Mouse (Mus musculus) mouse trophoblast stem cell (cell line): Measurements from ENCODE around the gene Glrx3.
"Not testable (repeated sequence)": the region's sequence is repeated elsewhere in the genome, so short reads cannot be mapped to it uniquely, and the experiment has no call there.

ENCODE experiments used
- in situ Hi-C, 2 experiments: fragments of 300-500 bp; cut with MseI, MboI; formaldehyde crosslinking; loops; 2 replicates in 1 of 2; 3 replicates in 1 of 2; pipeline ENCODE4 v1.15.1; 2025

Gene Glrx3

DNA sequence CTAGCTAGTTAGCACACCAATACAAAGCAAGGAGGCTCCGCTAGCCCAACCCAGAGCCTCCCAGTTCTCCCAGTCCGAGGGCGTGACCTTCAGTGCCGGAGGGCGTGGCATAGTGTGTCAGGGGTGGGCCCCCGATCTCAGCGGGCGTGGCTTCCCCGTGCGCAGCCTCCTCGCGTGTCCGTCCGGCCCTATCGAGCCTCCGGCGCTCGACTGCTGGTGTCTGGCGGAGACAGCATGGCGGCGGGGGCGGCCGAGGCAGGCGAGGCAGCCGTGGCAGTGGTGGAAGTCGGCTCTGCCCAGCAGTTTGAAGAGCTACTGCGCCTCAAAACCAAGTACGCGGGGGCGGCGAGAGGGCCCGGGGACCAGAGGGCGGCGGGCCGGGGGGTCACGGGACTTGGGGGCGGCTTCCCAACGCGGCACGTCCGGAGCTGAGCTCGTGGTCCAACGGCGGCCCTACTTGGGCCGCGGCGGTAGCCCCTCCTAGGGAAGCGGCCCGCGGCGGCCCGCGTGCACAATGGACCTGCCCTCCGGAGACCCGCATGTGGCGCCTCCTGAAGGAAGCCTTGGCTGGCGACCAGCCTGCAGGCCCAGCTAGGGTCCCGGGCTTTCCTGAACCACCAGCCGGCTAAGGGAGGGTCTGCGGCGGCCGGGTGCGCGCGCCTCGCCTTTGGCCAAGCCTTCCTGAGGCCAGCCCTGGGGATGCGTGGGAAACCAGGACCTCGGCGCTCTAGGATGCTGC lies at the start of gene Glrx3:
Glrx3 (plus strand) TSS at position 175 of the 739 bp plus-strand sequence.
- in situ Hi-C loops: no loop called here

DNA sequence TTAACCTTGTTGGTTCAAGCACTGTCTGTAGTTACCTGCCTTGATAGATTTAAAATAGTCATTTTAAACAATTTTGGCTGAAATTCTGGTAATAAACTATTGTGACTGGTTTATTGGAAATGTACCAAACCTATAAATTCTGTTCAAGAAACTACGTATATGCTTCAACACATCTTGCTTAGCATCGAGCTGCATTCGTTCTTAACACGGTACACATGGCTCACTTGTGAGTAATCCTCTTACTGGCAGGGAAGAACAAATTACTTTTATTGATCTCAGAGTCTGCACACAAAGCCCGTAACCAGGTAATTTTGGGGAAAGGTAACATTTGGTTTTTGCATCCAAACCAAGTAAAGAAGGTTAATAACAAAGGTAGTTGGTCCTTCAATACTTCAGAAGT lies 49.6 kb upstream of the Glrx3 start:
- in situ Hi-C loops: no loop called here

DNA sequence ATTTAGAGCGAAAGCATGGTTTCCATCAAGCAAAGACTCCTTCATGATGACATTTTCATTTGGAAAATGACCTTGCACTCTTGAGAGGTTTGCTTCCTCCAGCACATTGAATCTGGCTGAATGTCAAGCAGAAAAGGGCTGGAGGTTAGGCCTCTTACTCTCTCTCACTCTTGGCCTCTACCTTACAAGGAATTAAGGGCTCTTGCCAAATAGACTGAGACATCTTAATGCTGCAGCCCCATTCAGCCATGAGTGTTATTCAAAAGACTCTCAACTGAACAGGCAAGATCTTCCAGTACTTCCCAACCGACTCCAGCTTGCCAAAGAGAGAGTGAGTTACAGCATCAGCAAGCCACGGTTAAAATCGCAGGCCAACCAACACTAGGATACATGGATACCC lies 42.0 kb upstream of the Glrx3 start:
- in situ Hi-C loops: no loop called here

DNA sequence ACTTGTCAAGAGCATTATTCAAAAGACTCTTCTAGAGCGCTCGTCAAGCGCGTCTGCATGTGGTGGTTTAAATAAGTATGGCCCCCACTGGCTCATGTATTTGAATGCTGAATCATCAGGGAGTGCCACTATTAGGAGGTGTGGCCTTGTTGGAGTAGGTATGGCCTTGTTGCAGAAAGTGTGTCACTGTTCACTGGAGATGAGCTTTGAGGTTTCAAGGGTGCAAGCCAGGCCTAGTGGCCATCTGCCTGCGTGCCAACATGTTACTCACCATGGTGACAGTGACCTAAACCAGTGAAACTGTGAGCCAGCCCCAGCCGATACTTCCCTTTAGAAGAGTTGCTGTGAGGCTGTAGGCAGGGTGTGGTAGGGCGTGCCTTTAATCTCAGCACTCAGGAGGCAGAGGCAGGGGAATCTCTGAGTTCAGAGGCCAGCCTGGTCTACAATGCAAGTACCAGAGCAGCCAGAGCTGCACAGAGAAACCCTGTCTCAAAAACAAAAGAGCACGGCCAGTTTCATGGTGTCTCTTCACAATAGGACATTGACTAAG lies 40.0 kb upstream of the Glrx3 start:
- in situ Hi-C loops: no loop called here

DNA sequence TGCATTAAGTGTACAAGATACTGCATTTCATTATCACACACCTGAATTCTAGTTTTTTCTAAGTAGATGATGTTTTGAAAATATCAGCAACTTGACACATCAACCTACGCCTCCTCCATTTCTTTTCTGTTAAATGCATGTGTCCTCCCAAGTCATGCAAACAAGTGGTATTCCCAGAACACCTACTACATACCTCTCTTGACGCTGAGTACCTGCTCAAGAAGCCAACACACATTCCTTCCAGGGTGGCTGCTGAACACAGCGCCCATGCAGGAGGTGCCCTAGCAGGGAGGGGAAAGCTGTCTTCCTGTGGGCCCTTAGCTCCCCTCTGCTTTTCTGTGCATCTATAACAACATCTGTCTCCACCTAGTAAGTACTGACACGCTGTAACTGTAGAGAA lies 38.4 kb upstream of the Glrx3 start:
- in situ Hi-C loops: no loop called here

DNA sequence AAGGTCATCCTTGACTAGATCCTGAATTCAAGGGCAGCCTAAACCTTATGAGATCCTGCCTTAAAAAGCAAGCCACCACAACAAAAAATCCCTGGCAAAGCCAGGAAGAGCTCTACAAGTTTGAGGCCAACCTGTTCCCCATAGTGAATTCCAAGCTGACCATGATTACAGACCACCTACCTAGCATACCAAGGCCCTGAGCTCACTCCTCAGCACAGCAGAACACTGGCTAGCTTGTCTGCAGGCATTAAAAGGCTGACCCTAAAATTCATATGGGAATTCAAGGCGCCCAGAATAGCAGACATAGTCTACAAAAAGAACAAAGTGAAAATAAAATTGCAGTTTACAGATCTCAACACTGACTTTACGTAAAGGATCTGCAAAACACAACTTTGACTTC lies 33.3 kb upstream of the Glrx3 start:
- in situ Hi-C loops: no loop called here

DNA sequence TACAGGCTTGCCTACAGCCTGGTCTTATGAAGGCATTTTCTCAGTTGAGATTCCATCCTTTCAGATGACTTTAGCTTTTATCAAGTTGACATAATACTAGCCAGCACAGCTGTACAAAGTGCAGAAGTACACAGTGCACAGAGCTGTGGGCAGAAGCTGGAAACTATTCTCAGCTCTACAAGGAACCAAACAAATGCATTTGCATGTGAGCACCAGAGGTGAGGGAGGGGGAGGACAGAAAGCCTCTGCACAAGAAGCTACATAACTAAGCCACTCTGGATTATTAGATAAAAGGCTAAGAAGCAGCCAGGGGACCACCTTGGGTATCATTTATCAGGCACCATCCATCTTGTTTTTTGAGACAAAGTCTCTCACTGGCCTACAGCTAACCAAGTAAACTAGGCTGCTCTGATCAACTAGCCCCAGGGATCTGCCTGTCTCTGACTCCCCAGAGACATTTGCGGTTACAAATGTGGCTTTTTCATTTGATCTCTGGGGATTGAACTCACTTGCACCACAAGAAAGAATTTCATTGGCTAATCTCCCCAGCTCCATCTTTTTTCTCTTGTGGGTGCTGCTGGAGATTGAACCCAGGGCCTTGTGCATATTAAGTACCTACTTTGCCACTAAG lies 29.9 kb upstream of the Glrx3 start:
- in situ Hi-C loops: no loop called here

DNA sequence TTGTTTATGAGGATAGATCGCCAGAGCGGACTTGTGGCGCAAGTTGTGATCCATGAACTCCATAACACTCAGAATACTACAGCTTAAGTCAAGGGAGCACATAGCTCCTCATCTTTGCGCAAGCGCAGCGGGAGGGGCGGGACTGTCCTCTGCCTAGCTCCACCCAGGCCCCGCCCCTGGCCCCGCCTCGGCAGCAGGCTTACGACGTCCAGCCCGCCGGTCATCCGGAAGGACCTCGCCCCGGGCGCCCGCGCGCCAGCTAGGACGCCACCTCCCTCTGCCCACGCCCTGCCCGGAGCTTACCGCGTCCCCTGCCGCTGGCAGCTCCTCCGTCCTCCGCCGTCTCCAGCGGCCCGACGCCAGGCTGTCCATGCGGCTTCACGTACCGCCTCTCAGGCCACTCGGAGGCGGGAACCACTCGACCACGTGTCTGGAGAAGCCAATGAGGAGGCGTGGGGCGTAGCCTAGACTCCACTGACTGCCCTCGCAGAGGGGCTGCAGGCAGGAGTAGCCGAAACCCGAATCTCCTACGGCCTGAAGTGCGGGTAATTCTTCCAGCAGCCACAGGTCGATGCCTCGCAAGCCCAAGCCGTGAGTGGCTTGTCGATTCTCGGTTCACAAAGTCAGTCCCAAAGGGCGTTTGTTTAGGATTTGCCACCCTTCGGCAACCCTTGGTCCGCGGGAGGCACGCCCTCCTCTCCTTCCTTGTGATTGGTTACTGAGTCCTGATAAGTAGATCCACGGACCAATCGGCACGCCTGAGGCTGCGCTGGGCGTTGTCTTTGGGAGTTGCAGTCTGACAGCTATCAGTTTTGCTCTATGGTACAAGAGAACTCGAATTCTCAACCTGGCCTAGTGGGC lies 26.8 kb upstream of the Glrx3 start, which contains the start of gene 9430038I01Rik:
9430038I01Rik (minus strand) TSS at position 426 of the 861 bp plus-strand sequence.
- in situ Hi-C loops: no loop called here

DNA sequence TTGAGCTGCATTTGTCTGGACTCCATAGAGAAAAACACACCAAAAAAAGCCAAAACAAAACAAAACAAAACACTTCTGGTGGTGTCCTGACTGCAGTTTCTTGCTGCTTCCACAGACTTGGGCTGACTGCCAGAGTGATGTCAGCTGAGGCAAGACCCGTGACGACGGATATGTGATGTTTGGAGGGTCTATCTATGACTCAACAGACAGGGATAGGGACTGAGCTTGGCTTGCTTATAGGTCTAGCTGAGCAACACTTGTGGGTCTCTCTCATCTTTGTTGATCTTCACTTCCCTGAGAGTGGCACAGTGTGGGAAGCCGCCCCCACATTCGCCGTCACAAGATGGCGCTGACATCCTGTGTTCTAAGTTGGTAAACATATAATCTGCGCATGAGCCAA lies 22.7 kb upstream of the Glrx3 start:
- in situ Hi-C loops: no loop called here

DNA sequence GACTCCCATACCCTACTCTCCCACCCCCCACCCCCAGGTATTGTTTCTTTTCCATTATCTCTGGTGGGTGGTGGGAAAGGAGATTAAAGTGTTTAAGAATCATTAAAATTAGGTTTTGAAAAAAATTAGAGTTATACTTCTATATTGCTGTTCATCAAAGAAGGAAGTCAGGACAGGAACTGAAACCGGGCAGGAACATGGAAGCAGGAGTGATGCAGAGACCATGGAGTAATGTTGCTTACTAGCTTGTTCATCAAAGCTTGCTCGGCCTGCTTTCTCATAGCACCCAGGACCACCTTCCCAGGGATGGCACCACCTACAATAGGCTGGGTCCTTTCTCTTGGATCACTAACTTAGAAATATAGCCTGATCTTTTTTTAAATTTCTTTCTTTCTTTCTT lies 16.9 kb upstream of the Glrx3 start:
- in situ Hi-C loops: no loop called here

DNA sequence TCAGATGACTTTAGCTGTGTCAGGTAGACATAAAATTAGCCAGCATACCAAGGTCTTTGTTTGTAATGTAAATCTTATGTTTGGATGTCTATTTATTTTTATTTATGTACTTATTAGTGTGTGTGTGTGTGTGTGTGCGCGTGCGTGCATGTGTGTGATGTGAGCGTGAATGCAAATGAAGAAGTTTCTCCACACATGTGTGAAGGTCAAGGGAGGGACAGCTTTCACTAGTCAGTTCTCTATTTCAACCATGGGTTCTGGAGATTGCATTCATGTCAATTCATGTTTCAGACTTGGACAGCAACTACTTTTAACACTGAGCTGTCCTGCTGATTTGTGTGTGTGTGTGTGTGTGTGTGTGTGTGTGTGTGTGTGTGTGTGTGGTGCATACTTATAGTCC lies 16.2 kb upstream of the Glrx3 start:
- in situ Hi-C loops: no loop called here

DNA sequence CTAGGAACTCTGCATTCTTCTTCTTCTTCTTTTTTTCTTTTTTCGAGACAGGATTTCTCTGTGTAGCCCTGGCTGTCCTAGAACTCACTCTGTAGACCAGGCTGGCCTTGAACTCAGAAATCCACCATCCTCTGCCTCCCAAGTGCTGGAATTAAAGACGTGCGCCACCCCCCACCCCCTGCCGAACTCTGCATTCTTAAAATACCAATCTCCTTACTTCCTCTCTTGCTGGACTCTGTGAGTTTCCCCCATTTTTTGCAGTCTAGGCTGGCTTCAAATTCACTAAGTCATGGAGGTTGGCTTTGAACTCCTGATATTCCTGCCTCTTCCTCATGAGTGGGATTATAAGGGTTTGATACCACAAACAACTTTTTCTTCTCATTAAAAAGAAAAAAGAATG lies 10.7 kb upstream of the Glrx3 start:
- in situ Hi-C loops: no loop called here

DNA sequence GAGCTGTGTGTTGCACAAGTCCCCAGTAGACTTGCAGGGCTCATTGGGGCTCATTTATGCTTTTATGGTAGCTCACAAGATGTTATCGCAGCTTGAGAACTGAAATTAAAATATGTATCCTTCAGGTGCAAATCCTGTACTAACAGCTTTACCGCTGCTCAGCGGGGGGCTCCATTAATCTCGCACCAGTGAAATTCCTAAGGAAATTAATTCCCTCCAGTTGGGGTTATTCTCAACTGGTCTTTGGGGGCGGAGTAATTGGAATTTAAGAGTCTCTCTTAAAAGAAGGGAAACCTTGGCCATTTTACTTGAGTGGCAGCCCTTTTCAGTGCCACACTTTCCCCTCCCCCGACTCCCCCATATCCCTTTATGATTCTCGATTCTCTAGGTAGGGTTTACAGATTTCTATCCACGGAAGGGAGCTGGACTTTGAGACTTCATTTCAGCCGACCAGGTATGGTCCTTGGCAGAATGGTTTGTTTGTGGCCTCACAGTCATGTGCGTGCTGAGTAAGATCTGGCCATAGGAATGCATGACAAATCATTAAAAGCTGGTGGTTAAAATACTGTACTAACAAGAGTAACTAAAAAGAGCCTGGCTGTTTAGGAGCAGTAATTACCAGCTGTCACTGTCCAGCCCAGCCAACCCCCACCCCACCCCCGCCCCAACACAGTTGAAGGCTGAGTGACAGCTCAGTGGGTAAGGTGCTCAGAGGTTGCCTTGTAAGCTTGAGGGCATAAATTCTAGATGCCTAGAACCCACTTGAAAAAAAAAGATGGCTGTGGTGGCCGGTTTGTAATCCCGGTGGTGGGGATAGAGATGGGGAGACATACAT lies 5.4 kb upstream of the Glrx3 start:
- in situ Hi-C loops: no loop called here

DNA sequence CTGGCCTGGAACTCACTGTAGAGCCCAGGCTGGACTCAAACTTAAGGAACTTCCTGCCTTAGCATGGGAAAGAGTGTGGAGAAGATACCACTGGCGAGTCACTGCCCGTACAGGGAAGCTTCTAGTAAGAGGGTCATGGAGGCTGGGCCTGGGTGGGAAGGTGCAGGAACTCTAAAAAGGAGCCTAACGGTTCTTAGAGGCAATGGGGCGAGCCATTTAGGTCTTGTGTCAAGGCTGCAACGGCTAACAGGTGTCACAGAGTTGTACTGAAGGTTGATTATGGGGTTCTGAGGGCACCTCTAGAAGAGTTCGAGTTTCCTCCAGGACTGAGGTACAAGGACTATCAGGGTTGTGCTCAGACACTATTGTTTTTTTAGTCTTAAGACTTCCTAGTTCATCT lies 513 bp upstream of the Glrx3 start:
- in situ Hi-C loops: no loop called here

DNA sequence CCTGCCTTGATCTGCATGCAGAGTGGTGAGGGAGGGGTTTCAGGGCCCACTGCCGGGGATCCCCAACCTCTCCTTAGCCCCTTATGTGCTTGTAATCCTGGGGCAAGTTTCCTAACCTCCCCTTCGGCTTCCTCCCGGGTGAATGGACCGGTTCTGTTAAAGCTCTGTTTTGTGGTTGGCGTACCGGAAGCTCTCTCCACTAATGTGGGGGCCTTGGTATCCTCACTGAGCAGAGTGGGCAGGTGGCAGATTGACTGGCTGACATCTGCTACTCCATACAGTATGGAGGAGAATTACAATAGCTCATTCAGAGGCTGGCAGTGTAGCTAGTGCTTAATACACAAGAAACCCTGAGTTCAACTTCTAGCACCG lies 751 bp downstream of the Glrx3 start:
- in situ Hi-C loops: no loop called here

DNA sequence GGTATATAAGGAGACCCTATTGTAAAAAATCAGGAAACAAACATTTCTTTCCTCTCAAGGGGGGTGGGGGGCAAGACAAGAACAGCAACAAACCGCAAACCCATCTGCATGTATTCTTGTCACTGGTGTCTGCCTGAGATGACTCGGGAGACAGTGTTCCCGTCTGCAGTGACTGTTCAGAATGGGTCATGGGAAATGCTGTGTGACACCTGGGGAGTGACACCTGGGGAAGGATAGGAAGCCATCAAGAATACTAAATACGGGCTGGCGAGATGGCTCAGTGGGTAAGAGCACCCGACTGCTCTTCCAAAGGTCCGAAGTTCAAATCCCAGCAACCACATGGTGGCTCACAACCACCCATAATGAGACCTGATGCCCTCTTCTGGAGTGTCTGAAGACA lies 1.5 kb downstream of the Glrx3 start:
- in situ Hi-C loops: not testable (repeated sequence)

DNA sequence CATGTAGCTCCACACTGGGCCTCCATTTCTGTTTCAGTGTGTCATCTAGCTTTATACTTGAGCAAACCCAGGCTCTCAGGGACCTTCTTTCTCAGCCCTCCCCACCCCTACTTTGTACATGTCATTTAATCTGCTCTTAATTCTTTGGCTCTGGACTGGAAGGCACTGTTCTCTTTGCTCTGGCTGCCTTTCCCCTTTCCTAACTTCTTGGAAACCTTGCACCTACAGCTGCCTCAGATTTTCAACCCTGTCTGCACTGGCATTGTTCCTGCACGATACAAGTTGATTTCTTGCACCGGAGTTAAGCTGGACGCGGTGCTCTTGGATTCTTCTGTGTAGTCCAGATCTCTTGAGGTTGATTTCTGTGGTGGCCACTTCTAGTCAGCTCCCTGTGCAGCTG lies 5.5 kb downstream of the Glrx3 start:
- in situ Hi-C loops: no loop called here

DNA sequence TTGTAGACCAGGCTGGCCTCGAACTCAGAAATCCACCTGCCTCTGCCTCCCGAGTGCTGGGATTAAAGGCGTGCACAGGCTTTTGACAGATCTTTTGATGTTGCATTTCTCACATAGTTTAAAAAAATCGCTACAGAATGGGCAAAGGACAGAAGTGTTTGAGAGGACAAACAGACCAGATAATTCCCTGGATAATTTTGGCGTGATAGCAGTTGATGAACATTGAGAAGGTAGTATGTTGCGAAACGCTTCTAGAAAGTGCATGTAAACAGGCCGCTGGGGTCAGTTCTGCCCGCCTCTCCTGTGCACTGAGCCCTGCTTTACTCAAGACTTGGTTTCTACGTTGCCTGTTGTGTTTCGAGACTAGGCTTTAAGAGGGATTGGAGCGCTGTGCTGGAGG lies 7.9 kb downstream of the Glrx3 start:
- in situ Hi-C loops: no loop called here

DNA sequence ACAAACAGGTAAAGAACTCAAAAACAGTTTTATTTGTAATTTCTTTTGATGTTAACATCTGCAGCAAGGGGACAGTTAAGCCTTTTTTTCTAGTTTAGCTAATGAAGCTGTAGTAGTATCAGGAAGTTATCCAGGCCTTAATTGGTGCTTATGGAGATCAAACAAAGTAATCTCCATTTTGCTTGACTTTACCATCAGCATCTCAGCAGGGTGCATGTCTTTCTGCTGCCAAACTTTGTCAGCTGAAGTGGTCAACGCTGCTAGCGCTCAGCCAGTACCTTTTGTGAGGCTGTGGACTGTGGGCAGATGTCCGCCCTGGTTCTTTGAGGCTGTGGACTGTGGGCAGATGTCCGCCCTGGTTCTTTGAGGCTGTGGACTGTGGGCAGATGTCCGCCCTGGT lies 24.0 kb downstream of the Glrx3 start:
- in situ Hi-C loops: no loop called here

DNA sequence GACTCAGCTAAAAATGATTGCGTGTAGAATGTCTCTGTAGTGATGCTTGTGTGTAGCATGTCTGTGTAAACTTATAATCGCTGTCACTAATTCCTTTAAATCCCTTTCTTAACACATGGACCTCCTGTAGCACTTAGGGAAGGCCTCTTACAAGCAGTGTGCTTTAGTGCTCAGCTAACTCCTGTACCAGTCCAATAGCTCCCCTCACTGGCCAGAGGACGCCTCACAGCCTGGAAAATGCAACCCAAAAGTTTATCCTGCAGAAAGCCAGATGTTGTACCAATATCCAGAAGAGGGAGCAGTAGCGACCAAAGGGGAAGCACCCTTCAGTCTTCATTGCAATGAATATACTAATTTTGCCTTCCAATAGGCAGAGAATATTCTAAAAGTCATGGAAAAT lies 30.8 kb downstream of the Glrx3 start:
- in situ Hi-C loops: no loop called here

DNA sequence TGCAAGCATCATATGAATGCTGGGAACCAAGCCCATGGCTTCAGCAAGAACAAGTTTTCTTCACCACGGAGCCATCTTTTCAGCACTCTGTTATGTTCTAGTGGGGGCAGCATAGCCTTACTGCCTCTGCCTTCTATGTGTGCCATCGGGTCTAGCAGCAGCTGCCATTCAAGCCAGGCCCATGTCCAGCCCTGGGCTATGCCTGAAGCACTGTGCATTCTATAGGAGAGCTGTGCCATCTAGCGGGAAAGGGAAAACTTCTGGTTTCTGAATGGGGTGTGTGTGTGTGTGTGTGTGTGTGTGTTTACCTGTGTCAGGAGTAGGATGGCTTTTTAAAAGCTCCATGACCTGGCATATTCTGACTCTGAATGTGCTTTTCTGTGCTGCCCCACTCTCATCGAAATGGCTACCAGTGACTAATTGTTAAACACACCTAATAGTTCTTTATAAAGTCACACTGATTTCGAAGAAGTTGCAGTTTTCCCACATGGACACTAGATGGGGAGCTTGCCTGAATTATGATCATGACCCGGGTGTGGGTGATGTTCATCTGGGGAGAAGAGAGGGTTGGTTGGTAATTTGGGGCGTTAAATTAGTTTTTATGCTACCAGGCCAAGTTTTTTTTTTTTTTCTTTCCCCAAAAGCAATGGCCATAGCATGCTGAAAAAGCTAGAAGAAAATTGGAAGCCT lies 34.2 kb downstream of the Glrx3 start:
- in situ Hi-C loops: no loop called here
